Mouse (Mus musculus): ENCODE results near the gene Colq. TPM values are rescaled to one million over a fixed set of nuclear protein-coding genes. Genes with fewer than 3 reads are reported as not detected.
"Not testable (repeated sequence)": the region's sequence is repeated elsewhere in the genome, so short reads cannot be mapped to it uniquely, and the experiment has no call there.

Colq gene
- polyA plus RNA-seq, 1 experiment, result 108 TPM

- Histone ChIP-seq H3K36me3 (ENCODE audit: control insufficient read depth, insufficient read depth, low read length) (no peaks in the 10 kb centered on the region), H3K4me1 (ENCODE audit: control insufficient read depth, insufficient read depth, low read length) (no peaks in the 10 kb centered on the region), H3K27me3 (ENCODE audit: control insufficient read depth, insufficient read depth, low read length) (no peaks in the 10 kb centered on the region), H3K4me3 (ENCODE audit: control insufficient read depth, low read depth, low read length) (peak overlapping the region; percentile 11; the same call in 1 of the 2 replicates), H3K27ac (ENCODE audit: control insufficient read depth, insufficient read depth, low read depth, low read length) (no peak overlapping the region)
- TF ChIP-seq CTCF (IDR thresholded peaks at IDR 0.05; ENCODE audit: control insufficient read depth, insufficient read depth, insufficient replicate concordance, low read depth, low read length) (no peak), POLR2A (IDR thresholded peaks at IDR 0.05; ENCODE audit: control insufficient read depth, low read depth, low read length) (no peak)
Observed at GRCm38 (mm10) chr14:31613671-31614070, 22.5 kb upstream of the Colq start.

- Histone ChIP-seq H3K4me1 (ENCODE audit: control insufficient read depth, insufficient read depth, low read length) (no peaks in the 10 kb centered on the region), H3K27me3 (ENCODE audit: control insufficient read depth, insufficient read depth, low read length) (no peaks in the 10 kb centered on the region), H3K4me3 (ENCODE audit: control insufficient read depth, low read depth, low read length) (no peak overlapping the region), H3K27ac (ENCODE audit: control insufficient read depth, insufficient read depth, low read depth, low read length) (no peak overlapping the region), H3K36me3 (ENCODE audit: control insufficient read depth, insufficient read depth, low read length) (no peaks in the 10 kb centered on the region)
- TF ChIP-seq CTCF (IDR thresholded peaks at IDR 0.05; ENCODE audit: control insufficient read depth, insufficient read depth, insufficient replicate concordance, low read depth, low read length) (peak; percentile 27; the same call in 1 of the 2 replicates), POLR2A (IDR thresholded peaks at IDR 0.05; ENCODE audit: control insufficient read depth, low read depth, low read length) (no peak)
Observed at GRCm38 (mm10) chr14:31611986-31612385, 20.8 kb upstream of the Colq start.

- Histone ChIP-seq H3K27me3 (ENCODE audit: control insufficient read depth, insufficient read depth, low read length) (no peaks in the 10 kb centered on the region), H3K36me3 (ENCODE audit: control insufficient read depth, insufficient read depth, low read length) (no peaks in the 10 kb centered on the region), H3K4me3 (ENCODE audit: control insufficient read depth, low read depth, low read length) (no peak overlapping the region), H3K4me1 (ENCODE audit: control insufficient read depth, insufficient read depth, low read length) (no peaks in the 10 kb centered on the region), H3K27ac (ENCODE audit: control insufficient read depth, insufficient read depth, low read depth, low read length) (no peak overlapping the region)
- TF ChIP-seq POLR2A (IDR thresholded peaks at IDR 0.05; ENCODE audit: control insufficient read depth, low read depth, low read length), result no peak
- TF ChIP-seq CTCF (IDR thresholded peaks at IDR 0.05; ENCODE audit: control insufficient read depth, insufficient read depth, insufficient replicate concordance, low read depth, low read length), result no peak
Observed at GRCm38 (mm10) chr14:31605514-31605913, 14.4 kb upstream of the Colq start.

- Histone ChIP-seq H3K27me3 (ENCODE audit: control insufficient read depth, insufficient read depth, low read length) (no peaks in the 10 kb centered on the region), H3K4me1 (ENCODE audit: control insufficient read depth, insufficient read depth, low read length) (no peaks in the 10 kb centered on the region), H3K36me3 (ENCODE audit: control insufficient read depth, insufficient read depth, low read length) (no peaks in the 10 kb centered on the region), H3K27ac (ENCODE audit: control insufficient read depth, insufficient read depth, low read depth, low read length) (no peak overlapping the region), H3K4me3 (ENCODE audit: control insufficient read depth, low read depth, low read length) (no peak overlapping the region)
- no peak for TF ChIP-seq CTCF (IDR thresholded peaks at IDR 0.05; ENCODE audit: control insufficient read depth, insufficient read depth, insufficient replicate concordance, low read depth, low read length)
- no peak for TF ChIP-seq POLR2A (IDR thresholded peaks at IDR 0.05; ENCODE audit: control insufficient read depth, low read depth, low read length)
Observed at GRCm38 (mm10) chr14:31604916-31605315, 13.8 kb upstream of the Colq start.

- H3K27me3 ChIP-seq (ENCODE audit: control insufficient read depth, insufficient read depth, low read length); H3K4me1 ChIP-seq (ENCODE audit: control insufficient read depth, insufficient read depth, low read length); H3K36me3 ChIP-seq (ENCODE audit: control insufficient read depth, insufficient read depth, low read length); H3K27ac ChIP-seq (ENCODE audit: control insufficient read depth, insufficient read depth, low read depth, low read length); H3K4me3 ChIP-seq (ENCODE audit: control insufficient read depth, low read depth, low read length): not testable (repeated sequence)
Observed at GRCm38 (mm10) chr14:31602616-31602979, 11.5 kb upstream of the Colq start.

GRCm38 (mm10) chr14:31601908-31602615 is 10.9 kb upstream of the Colq start:
- H3K4me1 ChIP-seq (ENCODE audit: control insufficient read depth, insufficient read depth, low read length), result no peaks in the 10 kb centered on the region
- no peaks in the 10 kb centered on the region for H3K36me3 ChIP-seq (ENCODE audit: control insufficient read depth, insufficient read depth, low read length)
- H3K27me3 ChIP-seq (ENCODE audit: control insufficient read depth, insufficient read depth, low read length), result no peaks in the 10 kb centered on the region
- no peak overlapping the region for H3K4me3 ChIP-seq (ENCODE audit: control insufficient read depth, low read depth, low read length)
- no peak overlapping the region for H3K27ac ChIP-seq (ENCODE audit: control insufficient read depth, insufficient read depth, low read depth, low read length)
- TF ChIP-seq CTCF (IDR thresholded peaks at IDR 0.05; ENCODE audit: control insufficient read depth, insufficient read depth, insufficient replicate concordance, low read depth, low read length) (no peak), POLR2A (IDR thresholded peaks at IDR 0.05; ENCODE audit: control insufficient read depth, low read depth, low read length) (no peak)

GRCm38 (mm10) chr14:31597446-31597845 is 6.3 kb upstream of the Colq start:
- no peak overlapping the region for H3K4me3 ChIP-seq (ENCODE audit: control insufficient read depth, low read depth, low read length)
- no peaks in the 10 kb centered on the region for H3K36me3 ChIP-seq (ENCODE audit: control insufficient read depth, insufficient read depth, low read length)
- no peaks in the 10 kb centered on the region for H3K4me1 ChIP-seq (ENCODE audit: control insufficient read depth, insufficient read depth, low read length)
- H3K27ac ChIP-seq (ENCODE audit: control insufficient read depth, insufficient read depth, low read depth, low read length), result no peak overlapping the region
- H3K27me3 ChIP-seq (ENCODE audit: control insufficient read depth, insufficient read depth, low read length), result no peaks in the 10 kb centered on the region
- TF ChIP-seq CTCF (IDR thresholded peaks at IDR 0.05; ENCODE audit: control insufficient read depth, insufficient read depth, insufficient replicate concordance, low read depth, low read length) (no peak), POLR2A (IDR thresholded peaks at IDR 0.05; ENCODE audit: control insufficient read depth, low read depth, low read length) (no peak)

GRCm38 (mm10) chr14:31596408-31596807 is 5.3 kb upstream of the Colq start:
- TF ChIP-seq POLR2A (IDR thresholded peaks at IDR 0.05; ENCODE audit: control insufficient read depth, low read depth, low read length), result no peak
- no peak for TF ChIP-seq CTCF (IDR thresholded peaks at IDR 0.05; ENCODE audit: control insufficient read depth, insufficient read depth, insufficient replicate concordance, low read depth, low read length)
- Histone ChIP-seq H3K27me3 (ENCODE audit: control insufficient read depth, insufficient read depth, low read length) (no peaks in the 10 kb centered on the region), H3K36me3 (ENCODE audit: control insufficient read depth, insufficient read depth, low read length) (no peaks in the 10 kb centered on the region), H3K4me3 (ENCODE audit: control insufficient read depth, low read depth, low read length) (no peak overlapping the region), H3K27ac (ENCODE audit: control insufficient read depth, insufficient read depth, low read depth, low read length) (no peak overlapping the region), H3K4me1 (ENCODE audit: control insufficient read depth, insufficient read depth, low read length) (no peaks in the 10 kb centered on the region)

All from testis, adult 2 months (tissue).